Mouse (Mus musculus) erythroid progenitor cell, adult 5-6 weeks (primary cell): Measurements from ENCODE around the gene Smim17. TPM values are rescaled to one million over a fixed set of nuclear protein-coding genes. Genes with fewer than 3 reads are reported as not detected.
"Not testable (repeated sequence)": the region's sequence is repeated elsewhere in the genome, so short reads cannot be mapped to it uniquely, and the experiment has no call there.

Experiments used
- ATAC-seq: replicated peaks from 2 replicates; pipeline ENCODE4 v1.8.0; 2016; ENCODE audit warnings: moderate number of reproducible peaks, mild to moderate bottlenecking, moderate TSS enrichment, inconsistent platforms; ENCODE audit not compliant: poor library complexity, low FRiP score, severe bottlenecking
- total RNA-seq, 2 experiments: library from RNA; stranded (forward) in 1 of 2; stranded (reverse) in 1 of 2; fragments of 150-400 nt in 1 of 2; fragments of 186-747, 209-891 nt in 1 of 2; gene quantifications; 2 replicates each; pipeline versions ENCODE4 v1.2.3 to v1.2.4; 2015 to 2017; ENCODE audit warnings: low replicate concordance in 2 of 2

The Smim17 gene
- total RNA-seq (2015; ENCODE audit: low replicate concordance) (not detected in 2 replicates), total RNA-seq (2017; ENCODE audit: low replicate concordance) (not detected in 2 replicates)

- ATAC-seq, result no peak
Observed at GRCm38 (mm10) chr7:6397996-6398975, at the start of gene Smim17. Gene Smim17 (plus strand): TSS chr7:6398715.

GRCm38 (mm10) chr7:6358121-6358520 is 40.4 kb upstream of the Smim17 start:
- ATAC-seq, result no peak

GRCm38 (mm10) chr7:6358937-6359590 is 39.5 kb upstream of the Smim17 start:
- ATAC-seq, result no peak

GRCm38 (mm10) chr7:6360477-6361060 is 37.9 kb upstream of the Smim17 start:
- no peak for ATAC-seq

GRCm38 (mm10) chr7:6361756-6362155 is 36.8 kb upstream of the Smim17 start:
- no peak for ATAC-seq

- peak; percentile 71 for ATAC-seq
Observed at GRCm38 (mm10) chr7:6362268-6363046, 36.1 kb upstream of the Smim17 start.

- peak; percentile 83 for ATAC-seq
Observed at GRCm38 (mm10) chr7:6363047-6363488, 35.4 kb upstream of the Smim17 start, which contains the start of gene Zfp78. Gene Zfp78 (plus strand): TSS chr7:6363280.

GRCm38 (mm10) chr7:6364761-6365160 is 33.8 kb upstream of the Smim17 start:
- no peak for ATAC-seq

- no peak for ATAC-seq
Observed at GRCm38 (mm10) chr7:6367185-6367584, 31.3 kb upstream of the Smim17 start.

- not testable (repeated sequence) for ATAC-seq
Observed at GRCm38 (mm10) chr7:6368146-6368545, 30.4 kb upstream of the Smim17 start.

GRCm38 (mm10) chr7:6369460-6369859 is 29.1 kb upstream of the Smim17 start:
- no peak for ATAC-seq

- ATAC-seq, result no peak
Observed at GRCm38 (mm10) chr7:6372993-6373392, 25.5 kb upstream of the Smim17 start.

- ATAC-seq, result no peak
Observed at GRCm38 (mm10) chr7:6378441-6378840, 20.1 kb upstream of the Smim17 start.

- no peak for ATAC-seq
Observed at GRCm38 (mm10) chr7:6381431-6381830, 17.1 kb upstream of the Smim17 start.

GRCm38 (mm10) chr7:6383044-6383455 is 15.5 kb upstream of the Smim17 start, which contains the start of gene Zfp28:
Gene Zfp28 (plus strand): TSS chr7:6383295.
- ATAC-seq, result peak; percentile 82

- ATAC-seq, result no peak
Observed at GRCm38 (mm10) chr7:6384011-6384410, 14.5 kb upstream of the Smim17 start.

- no peak for ATAC-seq
Observed at GRCm38 (mm10) chr7:6386995-6387394, 11.5 kb upstream of the Smim17 start.

- no peak for ATAC-seq
Observed at GRCm38 (mm10) chr7:6388971-6389370, 9.5 kb upstream of the Smim17 start.

GRCm38 (mm10) chr7:6389449-6389848 is 9.1 kb upstream of the Smim17 start:
- ATAC-seq, result no peak
